Mouse (Mus musculus) small intestine, adult 2 months (tissue): ENCODE measurements around the gene Thap7.

Source experiments
- CTCF ChIP-seq: fragments of 200-500 bp; IDR thresholded peaks from 2 replicates; pipeline ENCODE4 v1.5.1; 2012; ENCODE audit warnings: low read depth, mild to moderate bottlenecking, control low read depth, inconsistent platforms, low read length, moderate library complexity, mixed read lengths; ENCODE audit not compliant: insufficient replicate concordance, insufficient read length; ENCODE audit errors: extremely low read depth
- POLR2A ChIP-seq: fragments of 200-500 bp; IDR thresholded peaks from 2 replicates; pipeline ENCODE4 v1.6.1; 2012; ENCODE audit warnings: low read depth, mild to moderate bottlenecking, control low read depth, inconsistent platforms, low read length, moderate library complexity

GRCm38 (mm10) chr16:17478331-17478943 is 52.5 kb downstream of the Thap7 start:
- TF ChIP-seq POLR2A (no peak), CTCF (no peak)
